Mouse (Mus musculus) T-helper 1 cell (primary cell): ENCODE results near the gene Me3.
"Not testable (repeated sequence)": the region's sequence is repeated elsewhere in the genome, so short reads cannot be mapped to it uniquely, and the experiment has no call there.

Experiments used
- in situ Hi-C: fragments of 300-600 bp; cut with MboI, MseI; formaldehyde crosslinking; loops from one replicate; pipeline ENCODE4 v1.15.1; 2025; ENCODE audit warnings: high pct_unique_total_duplicates

The Me3 gene

DNA sequence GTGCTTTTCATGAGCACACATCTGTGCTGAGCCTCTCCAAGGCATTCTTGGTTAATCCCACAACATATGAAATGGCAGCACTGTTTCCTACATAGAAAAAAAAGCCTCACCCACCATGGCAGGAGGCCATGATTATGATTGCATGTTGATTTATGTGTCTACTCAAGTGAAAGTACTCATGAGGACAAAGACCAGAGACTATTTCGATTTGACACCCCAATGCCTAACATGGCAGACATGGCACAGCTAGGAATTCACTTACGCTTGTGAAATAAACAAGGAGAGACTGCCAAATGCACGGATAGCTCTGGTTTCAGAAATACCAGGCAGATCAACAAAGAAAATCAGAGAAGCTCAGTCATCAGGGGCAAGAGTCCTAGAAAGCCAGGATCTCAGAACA lies 96.2 kb downstream of the Me3 start:
- in situ Hi-C loops: no loop called here

DNA sequence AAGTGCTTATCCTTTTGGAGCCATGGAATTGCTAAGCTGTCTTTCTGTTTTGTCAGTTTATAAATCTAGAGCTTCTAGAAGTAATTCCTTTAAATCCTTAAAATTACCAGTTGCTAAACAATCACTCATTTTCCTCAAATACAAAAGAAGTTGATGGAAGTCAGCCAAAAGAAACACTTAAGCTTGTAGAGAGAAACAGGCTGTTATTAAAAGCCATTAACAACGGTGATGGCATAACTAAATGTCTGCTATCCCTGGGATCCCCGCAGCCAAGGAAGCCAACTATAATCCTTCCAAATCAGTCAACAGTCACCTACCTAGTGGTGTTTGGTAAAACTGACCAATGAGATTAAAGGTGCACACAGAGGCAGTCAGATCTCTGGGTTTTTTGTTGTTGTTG lies 98.3 kb downstream of the Me3 start:
- in situ Hi-C loops: no loop called here

DNA sequence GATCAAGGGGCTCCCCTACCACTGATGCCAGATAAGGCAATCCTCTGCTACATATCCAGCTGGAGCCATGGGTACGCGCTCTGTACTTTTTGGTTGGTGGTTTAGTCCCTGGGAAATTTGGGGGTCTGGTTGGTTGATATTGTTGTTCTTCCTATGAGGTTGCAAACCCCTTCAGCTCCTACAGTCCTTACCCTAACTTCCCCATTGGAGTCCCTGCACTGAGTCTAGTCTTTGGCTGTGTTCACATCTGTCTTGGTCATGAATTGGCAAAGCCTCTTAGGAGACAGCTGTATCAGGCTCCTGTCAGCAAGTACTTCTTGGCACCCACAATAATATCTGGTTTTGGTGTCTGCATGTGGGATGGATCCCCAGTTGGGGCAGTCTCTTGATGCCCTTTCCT lies 98.9 kb downstream of the Me3 start:
- in situ Hi-C loops: not testable (repeated sequence)

DNA sequence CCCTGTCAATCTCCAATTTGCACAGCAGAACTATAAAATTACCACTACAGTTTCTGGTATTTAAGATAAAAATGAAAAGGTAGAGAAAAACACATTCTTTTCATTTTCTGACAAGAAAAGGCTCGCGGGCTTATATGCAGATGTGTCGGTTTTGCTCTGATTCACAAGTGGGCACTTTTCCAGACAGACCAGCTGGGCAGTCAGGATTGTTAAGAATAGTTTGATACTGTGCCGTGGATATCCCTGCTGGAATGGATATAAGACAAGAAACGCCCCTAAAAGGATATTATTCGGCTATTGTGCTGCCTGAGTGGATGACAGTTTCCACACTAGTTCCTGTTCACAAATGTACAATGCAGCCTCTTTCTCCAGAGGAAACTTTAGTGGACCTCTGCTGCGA lies 116.2 kb downstream of the Me3 start:
- in situ Hi-C loops: no loop called here

DNA sequence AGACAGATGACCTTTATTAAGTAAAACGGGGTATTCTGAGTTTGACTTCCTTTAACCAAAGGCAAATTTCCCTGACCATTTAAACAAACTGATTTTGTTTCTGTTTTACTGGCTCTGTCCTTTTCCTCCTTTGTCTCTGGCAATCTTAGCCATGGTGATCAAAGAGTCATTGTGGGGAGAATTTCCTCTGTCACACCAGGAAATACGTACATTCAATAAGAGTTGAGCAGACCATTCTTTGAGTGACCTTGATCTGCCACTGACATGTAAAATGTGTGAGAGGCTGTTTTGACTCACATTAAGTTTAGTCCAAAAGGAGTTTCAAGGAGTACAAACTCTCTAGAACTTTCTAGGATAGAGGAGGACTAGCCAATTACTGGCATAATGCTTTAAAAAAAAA lies 117.0 kb downstream of the Me3 start:
- in situ Hi-C loops: no loop called here

DNA sequence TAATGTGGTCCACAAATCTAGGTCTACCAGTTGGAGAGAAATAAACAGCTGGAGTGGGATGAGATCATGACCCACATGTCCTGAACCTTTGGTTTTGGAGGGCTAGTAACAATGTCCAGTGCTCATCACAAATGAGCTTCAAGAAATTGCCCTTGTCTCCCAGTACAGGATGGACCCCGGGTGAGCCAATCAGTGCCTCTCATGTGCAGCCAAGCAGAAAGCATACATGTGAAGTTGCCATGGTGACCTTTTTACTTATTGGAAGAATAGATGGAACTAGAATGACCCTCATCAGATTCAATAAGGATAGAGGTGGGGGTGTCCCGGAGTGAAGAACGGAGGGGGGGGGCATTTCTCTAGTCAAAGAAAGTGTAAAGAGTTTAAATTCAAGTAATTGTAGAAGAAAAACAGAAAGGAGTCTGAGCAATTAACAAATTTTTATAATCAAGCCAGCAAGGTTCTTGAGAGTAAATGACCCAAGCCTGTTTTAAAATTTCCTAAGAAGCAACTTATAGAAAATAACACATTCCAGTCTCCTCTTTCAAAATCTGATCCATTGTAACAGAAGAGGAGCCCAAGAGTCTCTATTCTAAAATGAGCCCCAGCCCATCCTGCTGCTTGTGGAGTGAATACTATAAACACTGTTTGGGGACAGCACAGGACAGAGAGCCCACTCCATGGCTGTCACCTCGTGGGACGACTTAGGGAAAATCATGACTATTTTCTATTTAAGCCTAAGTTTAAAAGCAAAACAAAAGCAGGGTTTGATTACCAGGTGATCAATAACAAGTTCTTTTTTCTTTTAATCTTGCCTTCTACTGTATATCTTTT lies 134.7 kb downstream of the Me3 start:
- in situ Hi-C loops: no loop called here

DNA sequence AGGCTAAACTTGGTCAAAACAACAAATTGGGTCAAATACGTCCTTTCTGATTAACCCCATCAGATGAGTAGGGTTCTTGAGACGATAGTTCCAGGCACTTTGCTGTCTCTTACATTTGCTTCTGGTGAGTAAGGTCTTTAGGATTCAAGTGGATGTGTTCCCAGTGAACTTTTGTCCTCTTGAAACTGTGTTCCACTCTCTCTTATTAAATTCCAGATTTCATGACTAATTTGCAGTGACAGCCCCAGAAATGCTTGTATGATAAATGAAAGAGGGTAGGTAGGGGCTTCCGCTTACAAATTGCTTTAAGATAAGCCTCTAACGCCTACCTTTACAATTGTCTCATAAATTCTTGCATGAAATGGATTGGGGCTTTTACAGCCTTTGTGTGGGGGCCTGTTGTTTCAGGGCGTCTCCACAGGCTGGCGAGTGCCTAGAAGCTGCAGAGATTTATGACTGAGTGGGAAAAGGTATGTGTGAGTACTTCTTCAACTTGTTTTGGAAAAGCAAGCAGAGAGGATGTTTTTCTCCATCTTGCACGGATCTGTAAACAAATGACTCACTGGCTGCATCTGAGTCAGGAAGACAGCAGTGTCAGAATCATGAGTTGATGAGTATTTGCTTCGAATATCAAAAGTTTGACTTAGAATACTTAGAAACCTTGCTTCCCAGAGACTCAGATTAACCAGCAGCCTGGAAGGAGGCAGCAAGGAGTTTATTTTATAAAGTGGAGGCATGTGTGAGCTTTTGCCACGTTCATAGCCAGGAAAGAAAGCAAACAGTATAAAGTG lies 137.1 kb downstream of the Me3 start:
- in situ Hi-C loops: no loop called here

DNA sequence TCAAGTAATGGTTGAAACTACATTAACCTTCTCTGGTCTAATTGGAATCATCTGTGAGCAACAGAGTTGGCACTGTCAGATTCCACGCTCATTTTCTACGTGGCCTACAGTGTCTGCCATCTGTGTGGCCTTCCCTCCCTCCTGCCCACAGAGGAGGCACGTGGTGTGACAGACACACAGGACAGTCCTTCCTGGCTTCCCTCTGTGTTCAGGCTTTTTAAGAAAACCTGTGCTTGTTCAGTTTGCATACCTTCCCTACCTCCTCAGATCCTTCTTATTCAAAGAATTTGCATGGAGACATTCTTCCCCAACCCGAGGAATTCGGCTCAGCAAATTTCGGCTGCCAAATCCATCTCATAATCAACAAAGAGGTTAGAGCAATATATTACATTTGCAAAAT lies 137.8 kb downstream of the Me3 start:
- in situ Hi-C loops: no loop called here

DNA sequence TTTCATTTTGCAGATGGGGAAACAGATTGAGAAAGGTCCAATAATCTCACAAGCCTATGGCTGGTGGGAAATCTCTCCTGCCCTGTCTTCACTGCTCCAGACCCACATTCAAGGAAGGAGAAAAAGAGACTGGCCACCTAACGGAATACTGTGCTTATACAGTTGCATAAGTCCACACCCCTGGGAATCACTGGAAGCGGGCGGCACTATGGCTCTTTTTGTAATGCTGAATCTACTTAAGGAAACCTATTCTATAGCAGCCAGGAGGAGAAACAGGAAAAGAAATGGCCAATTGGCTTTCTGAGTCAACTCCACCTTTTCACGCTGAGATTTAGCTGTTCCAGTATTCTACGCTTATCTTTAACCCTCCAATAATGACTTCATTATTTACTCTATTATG lies 140.7 kb downstream of the Me3 start:
- in situ Hi-C loops: no loop called here

DNA sequence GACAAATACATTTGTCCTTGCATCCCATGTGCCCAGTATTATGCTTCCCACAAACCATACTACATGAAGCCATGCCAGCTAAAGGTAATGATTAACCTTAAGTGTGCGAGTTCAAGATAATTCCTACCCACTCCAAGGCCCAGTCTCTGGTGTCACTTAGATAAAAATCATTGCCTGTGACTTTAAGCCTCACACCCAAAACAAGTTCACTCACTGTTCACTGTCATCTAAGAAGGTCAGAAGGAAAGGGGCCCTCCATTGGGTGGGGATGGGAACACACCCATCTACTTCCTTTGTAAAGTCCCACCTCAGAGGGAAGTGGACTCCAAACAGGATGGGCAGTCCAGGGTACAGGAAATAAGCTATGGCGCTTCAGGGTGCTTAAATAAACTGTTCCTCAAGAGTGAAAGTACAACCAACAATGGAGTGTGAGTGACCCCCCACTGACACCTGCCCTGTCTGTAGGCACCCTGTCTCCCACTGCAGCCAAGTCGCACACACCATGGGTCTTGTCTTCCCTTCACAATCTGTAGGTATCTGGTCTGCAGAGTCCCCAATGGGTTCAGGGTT lies 141.2 kb downstream of the Me3 start:
- in situ Hi-C loops: no loop called here

DNA sequence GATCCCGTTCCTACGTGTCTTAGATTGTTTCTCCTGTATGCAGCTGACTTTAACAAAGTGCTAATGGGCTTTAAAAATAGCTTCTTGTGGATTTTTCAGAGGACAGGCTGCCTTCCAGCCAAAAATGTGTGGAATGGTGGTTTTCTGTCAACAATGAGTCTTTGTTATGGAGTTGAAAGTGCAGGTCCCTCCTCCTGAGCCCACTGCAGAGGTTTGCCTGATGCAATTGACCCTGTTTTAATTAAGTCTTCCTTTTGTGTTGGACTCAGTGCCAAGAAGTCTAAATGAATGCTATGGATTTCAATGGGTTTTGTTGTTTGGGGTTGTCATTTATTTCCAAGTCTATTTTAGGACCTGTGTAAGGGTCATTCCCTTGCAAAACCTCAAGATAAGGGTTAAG lies 141.7 kb downstream of the Me3 start:
- in situ Hi-C loops: no loop called here

DNA sequence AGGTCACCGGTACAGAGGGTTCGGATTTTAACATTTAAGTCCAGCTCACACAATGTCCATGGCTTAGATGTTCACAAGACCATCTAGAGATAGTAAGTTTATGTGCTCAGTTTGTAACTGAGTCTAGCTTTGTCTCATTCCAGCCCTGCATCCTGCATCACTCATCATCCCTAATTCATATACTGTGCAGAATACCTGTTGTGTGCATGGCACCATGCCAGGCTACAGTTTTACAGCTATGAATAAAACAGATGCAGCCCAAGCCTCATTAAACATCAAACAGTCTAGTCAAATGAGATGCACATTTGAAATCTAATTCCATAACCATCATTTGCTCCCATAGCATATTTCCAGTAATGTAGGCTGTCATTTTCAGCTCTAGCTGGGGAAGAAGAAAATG lies 143.7 kb downstream of the Me3 start:
- in situ Hi-C loops: no loop called here

DNA sequence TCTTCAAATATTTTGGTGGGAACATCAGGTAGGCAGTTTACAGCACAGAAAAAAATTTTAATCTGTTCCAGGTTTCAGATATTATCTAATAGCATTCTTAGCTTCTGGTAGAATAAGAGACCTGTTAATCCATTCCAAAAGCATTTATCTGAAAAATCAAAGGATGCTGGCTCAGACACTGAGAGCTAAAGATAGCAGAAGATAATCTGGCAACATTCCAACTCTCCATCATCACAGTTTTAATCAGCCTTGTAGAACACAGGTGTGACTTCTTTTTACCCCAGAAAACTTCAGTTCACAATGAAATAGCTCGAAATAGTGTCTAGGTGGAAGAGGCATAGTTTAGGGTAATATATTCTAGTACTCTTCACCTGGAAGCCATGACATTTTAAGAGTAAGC lies 149.2 kb downstream of the Me3 start:
- in situ Hi-C loops: no loop called here

DNA sequence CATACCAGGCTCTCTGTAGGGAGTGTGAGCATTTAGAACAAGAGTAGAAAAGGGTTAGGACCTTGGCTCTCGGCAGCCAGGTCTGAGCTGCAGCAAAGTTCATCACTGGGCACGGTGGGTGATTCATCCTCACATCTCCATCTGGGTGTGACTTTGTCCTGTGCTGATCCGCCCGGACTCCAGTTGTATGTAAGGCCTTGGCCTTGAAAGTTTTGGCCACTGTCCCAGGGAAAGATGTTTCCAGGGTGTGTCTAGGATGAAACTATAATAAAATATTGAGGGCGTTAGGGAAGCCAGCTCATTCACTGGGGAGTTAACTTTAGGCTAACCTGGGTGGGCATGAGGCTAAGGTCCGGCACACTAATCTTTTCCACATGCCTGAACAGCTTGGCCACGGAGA lies 155.5 kb downstream of the Me3 start:
- in situ Hi-C loops: no loop called here

DNA sequence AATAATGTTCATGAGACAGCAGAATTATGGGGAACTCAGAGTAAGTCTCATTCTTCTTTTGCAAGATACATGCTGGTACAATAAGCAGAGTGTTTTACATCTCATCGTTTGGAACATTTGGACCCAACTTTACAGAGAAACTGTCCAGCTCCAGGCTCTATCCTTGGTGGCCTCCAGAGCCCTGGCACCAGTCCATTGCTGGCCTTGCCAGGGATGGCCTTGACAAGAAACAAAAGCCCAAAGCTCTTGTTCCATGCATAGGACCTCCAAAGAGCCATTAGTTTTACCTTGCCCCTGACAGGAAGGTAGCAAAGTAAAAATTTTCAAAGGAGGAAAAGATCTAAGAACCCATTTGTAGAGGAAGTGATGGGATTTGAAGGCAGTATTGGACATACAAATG lies 160.4 kb downstream of the Me3 start:
- in situ Hi-C loops: no loop called here

DNA sequence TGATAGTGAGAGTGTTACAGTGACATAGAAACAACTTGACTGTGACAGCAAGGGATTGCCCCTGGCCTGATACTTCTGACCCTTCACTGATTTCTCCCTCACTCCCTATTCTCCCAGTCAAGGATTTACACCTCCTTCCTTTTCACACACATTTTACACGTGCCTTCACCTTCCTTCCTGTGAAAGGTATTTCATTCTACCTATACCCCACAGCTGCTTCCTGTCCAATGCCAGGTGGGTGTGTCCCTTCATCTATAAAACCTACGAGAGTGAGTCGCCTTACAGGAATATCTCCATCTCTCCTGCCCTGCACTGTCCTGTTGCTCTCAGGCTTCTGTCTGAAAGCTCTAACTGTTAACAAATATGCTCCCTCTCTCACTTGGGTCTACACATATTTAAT lies 163.2 kb downstream of the Me3 start:
- in situ Hi-C loops: no loop called here

DNA sequence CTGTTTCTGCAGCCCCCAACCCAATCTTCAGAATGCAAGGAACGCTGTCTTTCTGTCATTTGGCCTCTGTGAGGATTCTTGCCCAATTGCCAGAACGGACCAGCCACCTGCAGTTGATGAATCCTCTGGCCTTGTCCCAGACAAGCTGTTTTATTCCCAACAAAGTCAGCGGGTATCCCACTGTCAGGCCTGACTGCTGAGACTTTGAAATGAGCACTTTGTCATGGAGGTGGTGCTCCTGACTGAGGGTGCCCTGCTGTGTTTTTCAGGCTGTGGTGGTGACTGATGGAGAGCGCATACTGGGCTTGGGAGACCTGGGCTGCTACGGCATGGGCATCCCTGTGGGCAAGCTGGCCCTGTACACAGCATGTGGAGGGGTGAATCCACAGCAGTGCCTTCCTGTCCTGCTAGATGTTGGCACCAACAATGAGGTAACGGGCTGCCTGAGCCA lies 164.2 kb downstream of the Me3 start:
- in situ Hi-C loops: no loop called here

DNA sequence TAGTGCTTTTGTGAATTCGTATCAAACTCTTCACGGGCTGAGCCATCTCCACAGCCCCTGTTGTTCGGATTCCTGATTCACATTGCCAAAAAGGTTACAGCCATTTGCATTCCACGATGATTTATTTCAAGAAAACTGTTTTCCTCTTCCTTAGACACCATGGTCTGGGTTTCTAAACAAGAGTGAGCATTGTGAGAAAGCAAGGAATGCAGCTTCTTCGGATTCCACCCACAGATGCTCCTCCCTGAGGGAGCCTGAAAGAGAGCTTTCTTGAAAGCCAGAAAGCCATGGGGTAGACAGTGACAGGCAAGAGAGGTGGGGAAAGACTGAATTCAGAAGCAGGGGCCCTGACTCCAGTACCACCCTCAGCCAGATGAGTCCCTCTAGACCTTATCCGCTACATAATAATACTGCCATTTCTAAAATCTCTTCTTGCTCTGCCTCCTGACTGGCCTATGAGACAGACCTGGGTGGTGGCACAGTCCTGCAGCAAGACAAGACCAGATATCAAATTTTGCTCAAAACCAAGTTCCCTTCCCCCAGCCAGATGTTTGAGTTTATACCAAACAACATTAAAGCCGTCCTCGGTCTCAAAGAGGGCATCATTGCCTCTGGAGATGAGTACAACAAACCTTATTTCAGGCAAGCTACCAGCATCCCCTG lies 166.3 kb downstream of the Me3 start:
- in situ Hi-C loops: no loop called here

DNA sequence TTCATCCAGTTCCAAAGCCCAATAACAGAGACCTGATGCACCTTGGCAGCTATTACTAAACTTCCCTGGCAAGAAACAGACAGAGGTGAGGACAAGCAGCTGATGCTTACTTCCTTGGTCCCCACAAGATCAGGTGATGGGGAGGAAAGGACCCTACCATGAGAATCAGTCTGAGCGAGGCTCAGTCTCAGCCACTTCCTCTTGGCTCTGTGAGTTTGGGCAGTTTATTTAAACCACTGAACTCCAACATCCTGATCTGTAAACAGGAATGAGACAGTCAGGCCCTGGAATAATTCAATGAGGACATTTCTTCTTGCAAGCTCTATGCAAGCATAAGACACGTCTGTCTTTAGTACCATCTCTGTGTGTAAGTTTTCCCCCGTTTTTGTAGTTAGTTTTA lies 170.3 kb downstream of the Me3 start:
- in situ Hi-C loops: no loop called here

DNA sequence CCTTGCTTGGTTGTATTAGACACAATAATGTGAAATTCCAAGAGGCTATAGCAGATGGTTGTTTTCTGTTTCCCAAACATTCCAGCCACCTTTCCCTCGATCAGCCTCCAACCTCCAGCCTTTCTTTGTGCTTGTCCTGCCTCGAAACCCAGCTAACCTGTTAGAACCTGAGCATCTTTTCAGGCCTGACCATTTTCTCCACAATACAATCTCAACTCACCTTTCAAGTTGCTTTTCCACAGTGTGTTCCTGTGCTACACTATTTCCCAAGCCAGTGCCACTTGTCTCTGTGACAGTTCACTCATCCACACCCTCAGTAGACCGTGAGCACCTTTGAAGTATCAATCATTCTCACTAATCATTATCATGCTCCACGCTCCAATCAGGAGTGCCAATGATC lies 171.8 kb downstream of the Me3 start:
- in situ Hi-C loops: no loop called here

DNA sequence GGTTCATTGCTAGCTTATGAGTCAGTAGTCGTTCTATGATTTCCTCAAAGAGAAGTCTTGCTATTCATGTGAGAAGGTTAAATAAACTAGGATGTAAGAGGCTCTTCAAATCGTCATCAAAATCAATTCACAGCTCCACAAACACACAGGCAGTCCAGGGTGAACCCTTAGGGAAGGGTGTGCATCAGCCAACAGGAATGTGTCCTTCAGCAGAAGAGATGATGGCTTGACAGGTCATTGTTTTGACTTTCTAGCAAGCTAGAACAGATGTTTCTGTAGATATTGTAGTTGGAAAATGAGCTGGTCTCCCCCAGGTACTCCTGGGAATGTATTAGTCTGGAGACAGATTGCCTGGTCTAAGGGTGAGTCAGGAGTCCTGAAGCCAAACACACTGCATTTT lies 177.2 kb downstream of the Me3 start:
- in situ Hi-C loops: no loop called here

DNA sequence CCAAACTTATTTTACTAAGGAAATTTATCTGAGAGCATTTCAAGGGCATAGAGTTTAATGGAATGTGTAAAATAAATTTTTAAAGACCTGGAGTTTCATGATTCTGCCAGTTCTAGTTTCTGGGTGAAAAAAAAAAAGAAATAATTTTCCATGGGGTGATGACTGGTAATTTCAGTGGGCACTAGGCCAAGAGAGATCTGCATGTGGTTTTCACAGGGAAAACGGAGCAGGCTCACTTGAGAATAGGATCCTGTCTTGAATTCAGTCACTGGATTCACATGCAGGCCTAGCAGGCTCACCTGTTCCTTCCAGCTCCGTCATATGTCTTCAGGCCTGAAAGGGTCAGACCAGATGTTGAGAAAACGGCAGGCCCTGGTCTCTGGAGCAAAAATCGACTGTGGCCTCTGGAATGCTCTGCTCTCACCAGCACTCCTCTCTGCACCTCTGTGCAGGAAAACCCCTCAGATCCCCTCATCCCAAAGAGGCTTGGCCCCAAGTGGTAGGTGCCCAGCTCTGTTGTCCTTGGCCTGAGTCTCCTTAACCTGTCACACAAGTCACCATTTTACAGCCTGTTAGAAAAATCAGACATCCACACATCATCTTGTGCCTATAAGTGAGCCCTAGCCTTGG lies 196.4 kb downstream of the Me3 start:
- in situ Hi-C loops: no loop called here
